Mouse (Mus musculus) brain, embryonic 18.5 days (tissue): ENCODE measurements at regions not wholly inside any gene's neighbourhood (a gene's known extent, or its start where the extent isn't known, plus 50 kb on each side); places are given as distances from the start of the nearest gene placed in this dataset.

ENCODE experiments used
- DNase-seq: peaks from one replicate; pipeline ENCODE4 v3.0.0-alpha.2; 2012; ENCODE audit warnings: low read depth, low spot score

DNA sequence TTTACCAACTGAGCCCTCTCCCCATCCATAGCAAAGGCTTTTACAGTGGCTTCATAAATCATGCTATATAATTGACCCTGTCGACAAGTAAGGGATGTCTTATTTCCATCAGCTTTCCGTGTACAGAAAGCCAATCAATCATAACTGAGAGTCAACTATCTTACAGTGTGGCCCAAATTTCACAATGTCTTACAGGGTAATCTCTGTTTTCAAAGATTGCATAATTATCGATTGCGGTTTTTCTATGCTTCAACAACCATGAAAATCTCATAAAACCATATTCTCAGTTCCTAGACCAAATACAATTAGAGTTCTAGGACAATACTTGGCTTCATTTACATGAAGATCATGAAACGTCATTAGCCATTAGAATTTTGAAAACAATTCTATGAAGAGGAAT lies 56.1 kb upstream of the Samsn1 start:
- DNase-seq: no peak

DNA sequence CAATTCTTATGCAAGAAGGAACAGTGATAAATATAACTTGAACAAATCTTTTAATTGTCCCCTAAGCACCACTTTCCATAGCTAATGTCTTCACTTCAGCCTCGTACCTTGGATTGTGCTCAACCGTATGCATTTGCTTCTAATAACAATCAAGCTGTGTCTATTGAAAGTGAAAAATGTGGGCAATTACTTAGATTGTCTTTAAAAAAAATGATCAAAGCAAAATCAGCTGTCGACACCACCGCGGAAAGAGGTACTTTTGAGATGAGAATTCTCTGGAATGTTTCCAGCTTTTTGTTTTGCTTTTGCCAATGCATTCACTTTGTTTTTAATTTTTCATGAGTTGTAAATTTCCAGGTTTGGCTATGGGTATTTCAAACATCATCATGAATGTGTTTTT lies 54.1 kb upstream of the Samsn1 start:
- no peak for DNase-seq
